Mouse (Mus musculus) cerebellum, adult 18-20 months (tissue): ENCODE measurements around the gene Plscr3.
A peak's percentile ranks its signal among the peaks of the same experiment; 100 is the strongest.

Source experiments
- DNase-seq, 2 experiments: peaks; one replicate each; pipeline ENCODE4 v3.0.0; 2021

Plscr3 gene

GRCm38 (mm10) chr11:69846198-69846680 lies at the start of gene Plscr3:
Gene Plscr3 (plus strand): TSS chr11:69846376.
- DNase-seq: peak; percentile 89 to 93

DNA sequence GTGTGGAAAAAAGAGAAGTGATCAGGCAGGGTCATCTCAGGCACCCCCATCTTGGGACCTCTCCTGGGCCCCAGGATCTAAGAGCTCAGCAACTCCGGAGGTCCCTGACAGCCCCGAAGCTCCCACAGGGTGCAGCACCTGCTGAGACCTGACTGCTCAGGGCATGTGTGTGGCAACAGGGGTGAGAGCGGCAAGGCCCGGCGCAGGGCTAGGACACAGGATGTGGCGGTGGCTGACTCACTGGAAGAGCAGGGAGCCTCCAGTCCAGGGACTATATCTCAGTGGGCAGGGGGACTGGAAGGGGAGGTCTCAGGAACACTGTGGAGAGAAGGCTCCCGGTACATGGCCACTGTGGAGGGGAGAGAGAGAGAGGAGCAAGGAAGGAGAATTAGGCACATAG lies 48.3 kb upstream of the Plscr3 start:
- no peak for DNase-seq

- DNase-seq: no peak
Observed at GRCm38 (mm10) chr11:69799394-69800137, 46.6 kb upstream of the Plscr3 start.

DNA sequence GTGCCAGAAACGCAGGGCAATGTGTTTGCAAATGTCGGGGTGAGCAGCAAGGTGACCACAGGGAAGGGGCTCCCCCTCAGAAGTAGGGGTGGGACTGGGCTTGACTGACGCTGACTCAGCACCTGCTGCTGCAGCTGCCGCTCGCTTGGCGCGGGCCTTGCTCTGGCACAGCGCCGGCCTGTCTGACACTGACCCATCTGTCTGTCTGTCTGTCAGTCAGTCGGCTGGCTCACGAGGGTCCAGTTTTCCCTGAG lies 46.1 kb upstream of the Plscr3 start:
- DNase-seq: peak in 1 of 2 experiments; percentile 30

- DNase-seq: peak in 1 of 2 experiments; percentile 35
Observed at GRCm38 (mm10) chr11:69800392-69801197, 45.6 kb upstream of the Plscr3 start.

DNA sequence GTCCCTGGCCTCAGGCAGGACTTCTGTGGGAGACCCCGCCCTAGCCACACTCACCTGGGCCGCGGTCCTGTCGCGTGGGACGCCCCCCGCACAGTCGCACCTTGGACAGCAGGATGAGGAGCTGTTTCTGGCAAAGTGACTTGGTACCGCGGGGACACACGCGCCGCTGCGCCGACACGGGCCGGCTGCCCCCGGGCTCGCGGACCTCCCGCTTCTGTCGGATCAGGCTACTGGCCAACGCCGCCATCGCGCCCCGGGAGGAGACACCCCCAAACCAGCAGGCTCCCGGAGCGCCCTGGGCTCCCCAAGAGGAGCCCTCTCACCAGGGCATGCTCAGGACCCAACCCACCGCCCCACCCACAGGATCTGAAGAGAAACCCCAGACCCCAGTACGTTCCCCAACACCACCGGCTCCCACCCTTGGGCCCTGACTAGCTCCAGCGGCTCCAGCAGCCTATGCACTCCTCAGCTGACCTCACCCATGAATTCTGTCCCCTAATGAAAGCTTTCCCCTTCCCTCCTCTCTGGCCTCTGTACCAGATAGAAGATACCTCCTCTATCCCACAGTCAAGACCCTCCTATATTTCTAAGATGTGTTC lies 44.7 kb upstream of the Plscr3 start, which contains the start of gene Fgf11:
TSS of gene Fgf11 (minus strand) at position 479 of the 599 bp plus-strand sequence.
- DNase-seq: peak in 1 of 2 experiments; percentile 19

DNA sequence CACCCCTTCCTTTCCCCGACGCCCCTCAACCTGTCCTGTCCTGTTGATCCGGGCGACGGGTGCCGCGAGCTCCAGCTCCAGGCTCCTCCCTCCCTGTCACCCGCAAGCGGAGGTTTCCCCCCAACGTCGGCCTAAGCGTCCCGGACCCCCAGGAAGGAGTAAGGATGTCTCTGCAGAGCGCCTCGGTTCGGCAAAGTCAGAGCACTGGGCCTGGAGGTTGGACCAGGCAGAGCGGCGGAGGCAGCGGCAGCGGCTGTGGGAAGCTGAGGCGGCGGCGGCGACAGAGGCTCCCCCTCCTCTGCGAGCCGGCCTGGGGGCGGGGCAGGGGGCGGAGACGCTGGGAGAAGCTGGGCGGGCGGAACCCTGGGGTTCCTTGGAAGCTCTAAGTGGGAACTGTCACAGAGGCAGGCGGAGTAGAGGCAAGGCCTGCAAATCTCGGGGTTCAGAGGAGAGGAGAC lies 43.5 kb upstream of the Plscr3 start:
- DNase-seq: peak; percentile 58 to 64

GRCm38 (mm10) chr11:69803328-69803727 lies 42.8 kb upstream of the Plscr3 start:
- DNase-seq: peak in 1 of 2 experiments; percentile 31

DNA sequence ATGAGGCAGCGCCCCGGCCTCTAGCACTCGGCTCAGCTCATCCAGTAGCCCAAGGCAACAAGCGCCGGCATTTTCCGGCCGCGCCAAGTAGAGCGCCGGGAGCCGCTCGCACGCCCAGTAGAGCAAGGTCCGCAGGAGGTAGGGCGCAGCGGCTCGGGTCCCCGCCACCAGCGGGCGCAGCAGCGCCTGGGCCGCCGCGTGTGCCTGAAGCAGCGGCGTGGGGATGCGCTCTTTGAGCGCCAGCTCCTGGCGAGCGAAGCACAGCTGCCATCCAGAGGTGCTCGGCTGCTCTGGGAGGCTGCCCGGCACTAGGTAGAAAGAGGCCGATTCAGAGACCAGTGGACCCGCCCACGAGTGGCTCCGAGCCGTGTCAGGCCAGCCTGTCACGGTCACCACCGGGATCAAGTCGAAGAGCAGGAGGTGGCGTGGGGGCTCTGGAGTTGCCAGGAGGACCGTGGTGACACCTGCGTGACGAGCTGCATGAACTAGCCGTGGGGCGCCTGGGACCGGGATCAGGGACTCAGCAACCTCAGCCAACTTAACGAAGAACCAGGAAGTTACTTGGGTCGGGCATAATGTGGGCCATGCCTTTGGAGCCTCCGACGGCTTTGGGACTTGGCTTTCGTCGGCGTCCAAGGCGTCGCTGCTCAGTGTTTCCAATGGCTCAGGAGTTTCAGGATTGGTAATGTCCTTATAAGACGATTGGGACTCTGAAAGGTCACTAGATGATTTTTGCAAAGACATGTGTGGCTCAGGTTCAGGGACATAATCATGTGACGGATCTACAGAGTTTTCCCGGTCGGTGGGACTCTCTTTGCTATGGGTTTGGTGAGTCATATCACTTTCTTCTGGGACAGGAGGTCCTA lies 42.2 kb upstream of the Plscr3 start:
- DNase-seq: peak; percentile 50 to 65

DNA sequence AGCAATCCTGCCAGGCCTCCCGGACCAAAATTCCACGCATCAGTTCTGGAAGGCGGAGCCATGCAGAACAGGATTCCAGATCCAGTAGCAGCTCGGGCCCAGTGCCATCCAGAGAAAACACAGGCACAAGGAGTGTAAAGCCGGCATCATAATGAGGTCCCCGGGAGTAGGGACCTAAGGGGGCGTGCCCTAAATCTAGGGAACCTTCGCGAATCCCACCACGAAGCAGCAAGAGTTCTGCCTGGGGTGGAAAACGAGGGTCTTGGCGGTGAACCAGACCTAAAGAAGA lies 41.6 kb upstream of the Plscr3 start:
- no peak for DNase-seq

- DNase-seq: no peak
Observed at GRCm38 (mm10) chr11:69804972-69805909, 40.9 kb upstream of the Plscr3 start, which contains the start of gene Tmem102. Gene Tmem102 (minus strand): TSS chr11:69805624.

DNA sequence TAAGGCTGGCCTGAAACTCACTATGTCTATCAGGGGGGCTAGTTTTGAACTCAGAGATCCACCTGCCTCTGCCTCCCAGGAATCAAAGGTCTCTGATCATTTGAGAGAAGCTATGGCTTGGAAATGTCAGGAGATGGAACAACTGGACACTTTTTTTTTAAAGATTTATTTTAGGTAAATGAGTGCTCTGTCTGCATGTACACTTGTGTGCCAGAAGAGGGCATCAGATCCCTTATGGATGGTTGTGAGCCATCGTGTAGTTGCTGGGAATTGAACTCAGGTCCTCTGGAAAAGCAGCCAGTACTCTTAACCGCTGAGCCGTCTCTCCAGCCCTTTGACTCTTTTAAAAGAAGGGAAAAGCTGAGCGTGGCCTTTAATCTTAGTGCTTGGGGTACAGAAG lies 39.8 kb upstream of the Plscr3 start:
- DNase-seq: no peak

DNA sequence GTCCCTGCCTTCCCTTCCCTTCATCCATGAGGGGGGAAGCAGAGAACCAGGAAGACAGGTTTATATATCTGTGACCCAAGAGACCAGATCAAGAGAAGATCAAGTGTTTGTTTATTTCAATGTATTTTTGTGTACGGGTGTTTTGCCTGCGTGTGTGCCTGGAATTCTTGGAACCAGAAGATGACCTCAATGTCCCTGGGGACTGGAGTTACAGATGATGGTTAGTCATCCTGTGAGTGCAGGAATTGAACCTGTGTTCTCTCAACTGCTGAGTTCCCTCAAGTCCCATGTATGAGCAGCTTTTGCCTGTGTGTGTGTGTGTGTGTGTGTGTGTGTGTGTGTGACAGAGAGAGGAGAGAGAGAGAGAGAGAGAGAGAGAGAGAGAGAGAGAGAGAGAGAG lies 38.5 kb upstream of the Plscr3 start:
- DNase-seq: no peak

DNA sequence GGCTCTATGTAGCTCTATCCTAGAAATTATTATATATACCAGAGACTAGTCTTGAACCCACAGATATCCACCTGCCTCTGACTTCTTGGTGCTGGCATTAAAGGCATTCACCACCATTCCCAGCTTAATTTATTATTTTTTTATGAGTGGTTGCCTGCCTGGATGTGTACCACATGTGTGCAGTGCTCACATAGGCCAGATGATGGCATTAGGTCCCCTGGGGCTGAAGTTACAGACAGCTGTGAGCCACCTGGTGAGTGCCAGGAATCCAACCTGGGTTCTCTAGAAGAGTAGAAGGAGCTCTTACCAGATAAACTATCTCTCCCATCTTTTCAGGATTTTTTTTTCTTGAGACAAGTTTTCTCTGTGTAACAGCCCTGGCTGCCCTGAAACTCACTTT lies 35.9 kb upstream of the Plscr3 start:
- DNase-seq: no peak

DNA sequence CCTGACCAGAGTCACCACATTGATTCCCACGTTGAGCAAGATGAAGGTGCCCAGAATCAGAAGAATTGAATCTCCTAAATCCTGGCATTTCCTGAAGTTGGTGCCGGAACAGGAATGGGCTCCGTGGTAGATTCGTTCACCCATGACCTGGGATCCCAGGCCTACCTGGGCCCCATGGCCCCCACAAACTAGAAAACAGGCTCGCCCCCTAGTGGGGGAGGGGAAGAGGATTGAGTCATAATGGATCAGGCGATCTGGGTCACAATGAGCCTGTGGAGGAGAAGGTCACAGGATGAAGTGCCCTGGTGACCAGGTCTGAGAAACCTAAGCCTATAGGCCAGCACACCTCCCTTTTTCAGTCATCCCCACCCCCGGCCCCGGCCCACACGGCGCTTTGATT lies 31.0 kb upstream of the Plscr3 start, which contains the start of gene Gm39566:
TSS of gene Gm39566 (minus strand) at position 144 of the 400 bp plus-strand sequence.
- no peak for DNase-seq

GRCm38 (mm10) chr11:69816520-69816919 lies 29.7 kb upstream of the Plscr3 start:
- no peak for DNase-seq

GRCm38 (mm10) chr11:69818365-69818764 lies 27.8 kb upstream of the Plscr3 start, which contains the start of gene Spem2:
Gene Spem2 (minus strand): TSS chr11:69818465.
- no peak for DNase-seq

DNA sequence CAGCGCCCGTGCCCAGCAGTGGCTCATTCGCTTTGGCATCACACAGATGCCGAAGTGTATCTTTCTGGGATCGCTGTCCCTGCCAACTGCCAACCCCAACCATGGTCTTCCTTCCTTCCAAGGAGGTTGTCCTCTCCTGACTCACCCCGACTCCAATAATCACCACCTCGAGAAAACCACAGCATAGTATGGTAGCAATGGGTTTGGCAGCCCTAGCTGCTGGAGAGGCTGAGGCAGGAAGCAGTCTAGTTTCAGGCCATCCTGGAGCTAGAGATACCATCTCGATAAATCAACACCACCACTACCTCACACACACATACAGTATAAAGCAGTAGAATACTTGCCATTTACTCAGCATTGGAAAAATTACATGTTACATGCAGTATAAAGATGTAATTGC lies 27.3 kb upstream of the Plscr3 start:
- DNase-seq: no peak

DNA sequence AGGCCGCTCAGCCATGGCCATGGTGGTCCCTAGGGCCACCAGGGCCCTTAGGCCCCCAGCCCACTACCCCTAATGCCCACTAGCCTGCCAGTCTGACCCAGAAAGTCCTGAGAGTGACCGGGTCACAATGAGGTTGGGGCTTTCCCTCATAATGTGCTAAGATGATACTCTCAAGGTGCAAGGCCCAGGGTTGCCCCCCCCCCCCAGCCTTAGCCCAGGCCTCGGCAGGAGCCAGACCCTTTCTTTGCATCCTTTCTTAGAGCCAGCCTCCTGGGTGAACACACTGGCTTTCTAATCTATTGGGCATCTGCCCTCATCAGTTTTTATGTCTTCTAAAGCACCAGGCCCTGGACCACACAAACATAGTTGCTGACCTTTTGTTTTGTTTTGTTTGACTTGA lies 24.1 kb upstream of the Plscr3 start, which contains the start of gene Spem1:
TSS of gene Spem1 (minus strand) at position 101 of the 400 bp plus-strand sequence.
- no peak for DNase-seq

- DNase-seq: no peak
Observed at GRCm38 (mm10) chr11:69823456-69823855, 22.7 kb upstream of the Plscr3 start.

DNA sequence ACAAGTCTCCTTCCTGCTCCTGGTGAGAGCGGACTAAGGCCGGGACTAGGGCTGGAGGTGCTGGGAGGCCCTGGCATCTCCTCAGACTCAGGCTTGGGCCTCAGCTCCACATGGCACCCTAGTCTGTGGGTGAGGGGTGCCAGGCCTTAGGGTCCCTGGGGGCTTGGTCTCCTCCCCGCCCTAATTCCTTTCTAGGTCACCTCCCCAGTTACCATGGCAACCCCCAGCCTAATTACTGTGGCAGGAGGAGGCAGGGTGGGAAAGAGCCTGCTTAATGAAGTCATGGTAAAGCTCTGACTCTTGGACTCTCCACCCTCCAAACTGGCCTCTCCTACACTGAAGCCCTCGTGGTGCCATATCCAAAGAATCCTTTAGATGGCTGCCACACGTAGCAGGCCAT lies 17.3 kb upstream of the Plscr3 start:
- no peak for DNase-seq
